In genomic region chr1:163314829-163315301, GRCm38 (mm10) we compare ENCODE assay signal across 8 mouse cellular contexts. TPM values are rescaled to one million over a fixed set of nuclear protein-coding genes. Genes with fewer than 3 reads are reported as not detected.
DNase-seq lines count a peak whose midpoint lies in the region; ATAC-seq lines count a peak whose summit lies in the region.

No protein-coding gene starts in this region.

- no peak overlapping the region for H3K27ac ChIP-seq in heart, embryonic 16.5 days (ENCODE audit: low read length)
- no peak overlapping the region for H3K27ac ChIP-seq in hindbrain, embryonic 16.5 days (ENCODE audit: low read depth, low read length)
- H3K27ac ChIP-seq in midbrain, embryonic 16.5 days (ENCODE audit: low read length) = no peak overlapping the region

- no peaks in the 10 kb centered on the region for H3K36me3 ChIP-seq in heart, embryonic 16.5 days (ENCODE audit: control insufficient read depth, insufficient read depth)
- no peaks in the 10 kb centered on the region for H3K36me3 ChIP-seq in hindbrain, embryonic 16.5 days (ENCODE audit: control insufficient read depth, insufficient read depth, low read length)
- no peaks in the 10 kb centered on the region for H3K36me3 ChIP-seq in midbrain, embryonic 16.5 days (ENCODE audit: control insufficient read depth, insufficient read depth, low read length)

- H3K9me3 ChIP-seq in heart, embryonic 16.5 days (replicated peaks; ENCODE audit: control insufficient read depth, low read length) = no peaks in the 10 kb centered on the region
- H3K9me3 ChIP-seq in hindbrain, embryonic 16.5 days (ENCODE audit: control insufficient read depth, low read length) = no peaks in the 10 kb centered on the region
- no peaks in the 10 kb centered on the region for H3K9me3 ChIP-seq in midbrain, embryonic 16.5 days (replicated peaks; ENCODE audit: control insufficient read depth, low read length, poor library complexity, severe bottlenecking)

- WGBS in heart, embryonic 16.5 days = 1% methylated on average over 23 of the region's 23 CpGs
- 1% methylated on average over 23 of the region's 23 CpGs for WGBS in hindbrain, embryonic 16.5 days
- 1% methylated on average over 23 of the region's 23 CpGs for WGBS in midbrain, embryonic 16.5 days

- intact Hi-C loops in heart, postnatal 10 days (cut with DNase I) = loop anchor here (5.0 kb wide), 4 partner anchors 47 to 163 kb away; no protein-coding TSS in a partner anchor

- peaks cover 9% of the 10 kb centered on the region; the same call in 1 of the 2 replicates for H3K4me1 ChIP-seq in heart, embryonic 16.5 days (ENCODE audit: control insufficient read depth, insufficient read depth, low read length)
- H3K4me1 ChIP-seq in hindbrain, embryonic 16.5 days (ENCODE audit: control insufficient read depth, insufficient read depth, low read depth, low read length) = peaks cover 25% of the 10 kb centered on the region
- peaks cover 31% of the 10 kb centered on the region for H3K4me1 ChIP-seq in midbrain, embryonic 16.5 days (ENCODE audit: control insufficient read depth, insufficient read depth, low read length)

- no peak for DNase-seq in heart, postnatal 10 days
- DNase-seq in embryo, embryonic 11.5 days (ENCODE audit: low read depth, low spot score) = peak; percentile 58
- no peak for DNase-seq in adrenal gland, postnatal 25 days
- DNase-seq in cerebellum, postnatal 36 days = no peak
- DNase-seq in left cerebral cortex, adult 8-10 months (ENCODE audit: low spot score in 2 of 2) = no peak

- H3K27me3 ChIP-seq in heart, embryonic 16.5 days (ENCODE audit: control insufficient read depth, insufficient read depth, low read length) = peaks cover 31% of the 10 kb centered on the region
- peaks cover 24% of the 10 kb centered on the region for H3K27me3 ChIP-seq in hindbrain, embryonic 16.5 days (replicated peaks; ENCODE audit: control insufficient read depth, insufficient read depth, low read length)
- H3K27me3 ChIP-seq in midbrain, embryonic 16.5 days (ENCODE audit: control insufficient read depth, insufficient read depth, low read depth, low read length) = peaks cover 34% of the 10 kb centered on the region

- H3K9ac ChIP-seq in heart, embryonic 16.5 days (ENCODE audit: low read length) = peak overlapping the region; percentile 39; the same call in 1 of the 2 replicates
- H3K9ac ChIP-seq in hindbrain, embryonic 16.5 days (ENCODE audit: low read depth, low read length) = 0 out of 2 replicates have a peak overlapping the region, but pooled peaks have one; percentile 49
- H3K9ac ChIP-seq in midbrain, embryonic 16.5 days (ENCODE audit: low read depth, low read length) = no peak overlapping the region

- H3K4me3 ChIP-seq in heart, embryonic 16.5 days (ENCODE audit: low read length) = peak overlapping the region; percentile 70
- peak overlapping the region; percentile 28 for H3K4me3 ChIP-seq in hindbrain, embryonic 16.5 days (ENCODE audit: low read length)
- peak overlapping the region; percentile 23 for H3K4me3 ChIP-seq in midbrain, embryonic 16.5 days (ENCODE audit: low read depth, low read length)

- H3K4me2 ChIP-seq in heart, embryonic 16.5 days (ENCODE audit: low read depth, low read length) = peak overlapping the region; percentile 92
- H3K4me2 ChIP-seq in hindbrain, embryonic 16.5 days (ENCODE audit: low read length) = peak overlapping the region; percentile 71
- H3K4me2 ChIP-seq in midbrain, embryonic 16.5 days (ENCODE audit: low read length) = peak overlapping the region; percentile 69

- ATAC-seq in heart, embryonic 16.5 days (replicated peaks; ENCODE audit: extremely low read depth, insufficient read depth, low FRiP score) = no peak
- no peak for ATAC-seq in hindbrain, embryonic 16.5 days
- ATAC-seq in midbrain, embryonic 16.5 days = no peak

RNA-seq across cellular contexts. Expression of gene Prrx1, which starts 1.4 kb away (rescaled TPM):
- polyA plus RNA-seq in heart, embryonic 16.5 days (2015; fragmentation: Nextera tagmentation; extraction: Ambion mirVana) = 9.3 and 11.1 TPM in 2 replicates
- 10 to 100 TPM; 34.9 to 45.4 TPM for total RNA-seq in heart, postnatal 10 days (2021)
- polyA plus RNA-seq in hindbrain, embryonic 16.5 days (2015; fragmentation: Nextera tagmentation; extraction: Ambion mirVana) = 3.9 and 5.6 TPM in 2 replicates
- polyA plus RNA-seq in midbrain, embryonic 16.5 days (2015; fragmentation: Nextera tagmentation; extraction: Ambion mirVana) = 2.8 and 3.4 TPM in 2 replicates
- total RNA-seq in adrenal gland, postnatal 25 days (2021) = 6.3 and 8.7 TPM in 2 replicates
- 1 to 10 TPM; 3.9 to 6.3 (median 5.2) TPM for total RNA-seq in left cerebral cortex, adult 8-10 months (2022)
